Mouse (Mus musculus): ENCODE results near the gene Ssh3.
A peak's percentile ranks its signal among the peaks of the same experiment; 100 is the strongest.

The Ssh3 gene

DNA sequence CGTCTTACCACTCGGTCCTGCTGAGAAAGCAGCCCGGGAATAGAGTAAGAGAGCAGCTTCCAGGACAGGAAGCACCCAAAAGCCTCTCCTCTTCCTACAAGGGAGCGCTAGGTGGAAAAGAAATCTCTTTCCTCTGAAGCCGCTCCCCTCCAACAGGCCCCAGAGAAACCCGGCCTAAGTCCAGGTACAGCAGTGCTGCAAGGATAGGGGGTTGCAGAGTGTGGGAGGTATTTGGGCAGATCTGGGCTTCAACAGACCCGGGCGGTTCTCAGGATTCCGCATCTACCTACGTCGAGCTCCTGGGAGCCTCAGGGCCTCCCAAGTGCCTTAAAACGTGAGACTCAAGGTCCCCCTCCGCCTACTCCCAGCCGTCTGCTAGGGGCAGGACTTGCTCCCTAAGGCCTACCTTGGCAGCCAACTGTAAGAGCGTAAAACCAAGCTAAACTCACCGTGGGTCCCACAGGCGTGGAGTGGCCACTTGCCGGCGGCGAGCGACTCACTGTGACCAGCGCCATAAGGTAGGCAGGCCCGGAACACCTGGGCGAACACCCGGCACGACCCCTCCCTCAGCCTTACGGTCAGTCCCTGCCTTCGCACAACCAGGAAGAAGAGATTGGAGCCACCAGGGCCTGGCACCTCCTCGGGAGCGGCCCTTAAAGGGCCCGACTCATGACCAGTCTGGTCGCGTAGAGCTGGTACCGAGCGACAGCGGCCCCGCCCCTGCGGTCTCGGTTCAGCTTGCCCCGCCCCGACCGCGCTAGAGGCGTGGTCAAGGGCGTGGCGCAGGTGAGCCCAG is at the start of gene Ssh3:
Gene Ssh3, minus strand, starts transcription at position 615 of the 796 bp plus-strand sequence.
- DNase-seq (ENCODE audit: low spot score in 2 of 2), result peak; percentile 53 to 63

- DNase-seq (ENCODE audit: low spot score in 2 of 2), result no peak
Observed at GRCm38 (mm10) chr19:4317181-4317580, 48.2 kb upstream of the Ssh3 start.

DNA sequence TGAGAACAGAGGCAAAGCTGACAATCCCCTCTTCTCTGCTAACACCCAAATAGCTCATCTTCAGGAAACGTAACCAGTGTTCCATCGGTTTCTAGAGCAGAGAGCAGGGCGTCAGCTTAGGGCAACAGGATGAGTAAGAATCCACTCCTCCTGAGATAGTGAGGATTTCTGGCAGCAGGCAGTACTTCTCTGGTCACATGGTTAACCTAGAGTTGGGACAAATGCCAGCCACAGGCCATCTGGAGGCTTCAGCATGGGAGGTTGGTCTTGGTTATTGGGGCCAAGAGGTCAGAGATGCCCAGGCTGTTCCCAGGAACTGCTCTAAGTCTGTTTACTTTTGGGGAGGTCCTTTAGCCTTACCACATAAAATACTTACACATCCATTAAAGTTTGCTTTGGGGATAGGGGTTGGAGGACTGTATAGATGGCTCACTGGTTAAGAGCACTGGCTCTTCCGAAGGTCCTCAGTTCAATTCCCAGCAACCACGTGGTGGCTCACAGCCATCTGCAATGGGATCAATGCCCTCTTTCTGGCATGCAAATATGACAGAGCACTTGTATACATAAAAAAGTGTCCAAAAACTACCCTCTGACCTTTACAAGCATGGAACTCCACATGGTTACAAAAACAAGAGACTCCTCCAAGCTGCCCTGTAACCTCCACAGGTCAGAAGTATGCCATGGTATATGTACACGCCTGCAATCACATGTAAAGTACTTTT is 46.4 kb upstream of the Ssh3 start:
- DNase-seq (ENCODE audit: low spot score in 2 of 2), result no peak

DNA sequence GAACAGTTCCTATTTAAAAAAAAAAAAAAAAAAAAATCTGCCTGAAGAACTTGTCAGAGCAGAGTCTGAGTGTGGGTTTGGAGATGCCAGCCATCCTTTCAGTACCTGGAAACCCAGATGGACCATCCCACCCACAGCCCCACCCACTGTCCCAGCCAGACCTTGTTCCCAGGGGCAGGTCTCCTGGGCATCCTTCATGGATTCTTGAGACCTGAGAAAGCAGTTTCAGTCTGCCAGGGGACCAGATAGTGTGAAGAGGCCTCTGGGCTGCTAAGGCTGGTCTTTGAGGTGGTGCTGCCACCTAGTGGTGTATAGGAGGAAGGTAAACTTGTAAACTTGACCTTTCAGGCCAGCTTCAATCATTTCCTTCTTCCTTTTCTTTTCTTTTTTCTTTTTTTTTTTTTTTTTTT is 40.8 kb upstream of the Ssh3 start:
- DNase-seq (ENCODE audit: low spot score in 2 of 2), result peak; percentile 63 to 71

DNA sequence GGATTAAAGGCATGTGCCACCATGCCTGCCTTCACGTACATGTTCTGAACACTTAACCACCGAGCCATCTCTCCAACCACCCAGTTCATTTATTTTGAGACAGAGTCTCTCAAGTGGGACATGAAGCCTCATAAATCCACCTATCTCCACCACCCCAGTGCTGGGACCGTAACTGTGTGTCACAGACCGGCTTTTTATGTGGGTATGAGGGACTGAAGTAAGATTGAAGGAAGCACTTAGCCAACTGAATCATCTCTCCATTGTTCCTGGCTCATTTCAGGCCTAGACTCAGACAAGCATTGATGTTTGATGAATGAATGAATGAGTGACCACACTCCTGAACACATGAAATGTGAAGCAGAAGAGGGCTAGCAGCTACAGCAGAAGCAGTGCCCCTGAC is 40.3 kb upstream of the Ssh3 start:
- no peak for DNase-seq (ENCODE audit: low spot score in 2 of 2)

DNA sequence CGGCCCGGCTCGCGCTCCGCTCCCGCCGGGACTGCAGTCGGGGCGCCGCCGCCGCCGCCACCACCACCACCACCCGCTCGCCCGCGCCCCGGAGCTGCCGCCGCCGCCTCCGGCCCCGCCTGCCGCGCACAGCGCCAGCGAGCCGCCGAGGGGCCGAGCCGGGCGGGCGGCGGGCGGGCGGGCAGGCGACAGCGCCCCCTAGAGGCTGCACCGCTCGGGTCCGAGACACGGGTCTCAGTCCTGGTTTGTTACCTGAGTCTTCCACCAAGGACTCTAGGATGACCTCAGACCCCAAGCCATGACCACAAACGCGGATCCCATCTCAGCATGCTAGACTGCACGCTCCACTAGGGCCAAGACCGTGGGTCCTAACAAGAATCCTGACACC is 37.2 kb upstream of the Ssh3 start, which contains the start of gene Grk2:
Gene Grk2, minus strand, starts transcription at position 33 of the 388 bp plus-strand sequence.
- peak; percentile 72 to 80 for DNase-seq (ENCODE audit: low spot score in 2 of 2)

DNA sequence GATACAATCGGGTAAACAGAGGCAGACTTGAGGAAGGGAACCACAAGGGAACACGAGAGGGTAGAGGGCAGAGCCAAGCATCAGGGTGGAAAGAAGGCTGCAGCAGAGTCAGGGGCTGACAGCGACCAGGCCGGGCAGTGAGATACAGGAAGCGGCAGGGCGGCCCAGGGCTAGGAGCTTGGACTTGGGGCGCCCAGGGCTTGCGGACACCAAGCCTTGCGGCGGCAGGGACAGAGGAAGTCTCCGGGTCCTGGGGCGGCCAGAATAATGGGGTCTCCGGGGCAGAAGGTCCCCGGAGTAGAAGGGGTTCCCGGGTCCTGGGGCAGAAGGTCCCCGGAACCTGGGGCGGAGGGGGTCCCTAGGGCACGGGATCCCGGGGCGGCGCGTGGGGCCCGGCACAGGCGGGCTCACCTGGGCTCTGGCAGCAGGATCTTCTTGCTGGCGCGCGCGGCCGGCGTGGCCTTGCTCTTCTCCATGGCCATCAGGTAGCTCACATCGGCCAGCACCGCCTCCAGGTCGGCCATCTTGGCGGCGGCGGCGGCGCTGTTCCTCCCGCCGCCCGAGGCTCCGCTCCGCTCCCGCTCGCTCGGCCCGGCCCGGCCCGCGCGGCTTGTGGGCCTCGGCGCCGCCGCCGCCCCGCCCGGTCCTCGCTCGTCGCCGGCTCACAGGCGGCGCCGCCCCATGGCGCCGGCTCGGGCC is 36.7 kb upstream of the Ssh3 start:
- DNase-seq (ENCODE audit: low spot score in 2 of 2), result peak; percentile 55 to 61

- peak; percentile 74 to 80 for DNase-seq (ENCODE audit: low spot score in 2 of 2)
Observed at GRCm38 (mm10) chr19:4304871-4305321, 35.9 kb upstream of the Ssh3 start.

GRCm38 (mm10) chr19:4304251-4304821 is 35.4 kb upstream of the Ssh3 start:
- peak; percentile 39 to 67 for DNase-seq (ENCODE audit: low spot score in 2 of 2)

- DNase-seq (ENCODE audit: low spot score in 2 of 2), result peak in 1 of 2 experiments; percentile 49
Observed at GRCm38 (mm10) chr19:4303640-4303995, 34.6 kb upstream of the Ssh3 start.

DNA sequence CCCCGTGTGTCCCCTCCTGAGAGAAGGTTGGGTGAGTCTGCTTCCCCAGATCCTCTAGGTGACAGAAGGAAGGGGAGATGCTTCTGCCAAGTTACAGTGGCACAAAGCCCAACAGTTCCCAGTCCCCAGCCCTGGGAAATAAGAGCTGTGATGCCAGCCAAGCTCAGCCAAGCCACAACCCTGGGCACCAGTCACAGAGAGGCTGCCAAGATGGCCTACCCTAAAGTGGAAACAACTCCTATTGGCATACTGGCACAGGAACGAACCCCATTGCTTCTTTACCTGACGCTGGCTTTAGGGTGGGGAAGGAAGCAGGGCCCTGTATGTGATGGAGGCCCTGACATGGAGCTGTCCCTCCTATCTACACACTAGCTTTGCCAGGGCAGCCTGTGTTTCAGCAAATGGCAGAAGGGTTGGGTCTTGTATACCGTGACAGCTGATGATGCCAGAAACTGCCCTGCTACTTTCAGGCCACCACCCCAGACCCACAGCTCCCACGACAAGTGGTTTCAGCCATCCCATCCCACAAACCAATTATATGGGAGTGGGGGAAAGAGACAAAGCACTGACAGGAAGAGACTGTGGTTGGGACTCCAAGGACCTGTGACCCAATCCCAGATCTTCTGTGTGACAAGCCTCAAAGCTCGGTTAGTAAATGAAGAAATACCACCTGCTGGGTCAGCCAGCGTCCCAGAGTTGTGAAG is 34.1 kb upstream of the Ssh3 start:
- no peak for DNase-seq (ENCODE audit: low spot score in 2 of 2)

DNA sequence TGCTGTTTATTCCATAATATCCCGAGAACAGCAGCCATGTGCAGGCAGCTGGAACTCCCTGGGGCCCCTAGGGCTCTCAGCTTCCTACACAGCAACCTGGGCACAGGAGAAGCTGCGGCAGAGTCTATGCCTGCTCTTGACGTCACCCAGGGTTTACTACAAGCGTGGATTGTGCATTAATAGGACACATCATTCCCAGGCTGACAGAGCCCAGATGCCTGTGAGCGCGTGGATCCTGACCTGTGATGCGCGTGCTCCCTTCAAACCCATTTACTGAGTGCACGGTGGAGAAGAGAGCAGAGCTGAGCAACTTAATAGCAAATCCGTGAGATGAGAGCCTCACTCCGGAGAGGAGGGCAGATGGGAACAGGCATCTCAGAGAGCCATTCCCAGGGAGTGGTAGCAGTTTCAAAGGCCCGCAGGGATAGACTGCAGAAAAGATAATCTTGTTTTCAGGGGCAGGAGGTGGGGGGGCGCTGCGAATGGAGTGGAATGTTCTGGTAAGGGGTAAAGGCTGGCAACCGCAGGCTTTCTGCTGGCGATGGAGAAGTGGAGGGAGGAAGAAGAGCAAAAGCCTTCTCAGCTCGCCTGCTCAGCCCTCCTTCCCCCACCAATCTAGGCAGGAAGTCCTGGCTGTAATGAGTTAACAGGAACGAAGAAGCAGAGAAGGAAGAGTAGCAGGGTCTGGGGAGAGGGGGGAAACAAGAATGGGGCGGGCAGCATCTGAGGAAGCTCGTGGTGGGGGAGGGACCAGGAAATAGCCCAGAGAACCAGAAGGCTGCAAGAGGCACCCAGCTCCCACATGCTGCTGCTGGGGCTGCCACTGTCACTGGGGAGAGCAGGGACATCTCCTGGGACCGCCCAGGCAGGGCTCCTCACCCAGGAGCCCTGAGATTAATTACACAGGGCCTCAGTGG is 33.0 kb upstream of the Ssh3 start:
- peak; percentile 37 to 73 for DNase-seq (ENCODE audit: low spot score in 2 of 2)

DNA sequence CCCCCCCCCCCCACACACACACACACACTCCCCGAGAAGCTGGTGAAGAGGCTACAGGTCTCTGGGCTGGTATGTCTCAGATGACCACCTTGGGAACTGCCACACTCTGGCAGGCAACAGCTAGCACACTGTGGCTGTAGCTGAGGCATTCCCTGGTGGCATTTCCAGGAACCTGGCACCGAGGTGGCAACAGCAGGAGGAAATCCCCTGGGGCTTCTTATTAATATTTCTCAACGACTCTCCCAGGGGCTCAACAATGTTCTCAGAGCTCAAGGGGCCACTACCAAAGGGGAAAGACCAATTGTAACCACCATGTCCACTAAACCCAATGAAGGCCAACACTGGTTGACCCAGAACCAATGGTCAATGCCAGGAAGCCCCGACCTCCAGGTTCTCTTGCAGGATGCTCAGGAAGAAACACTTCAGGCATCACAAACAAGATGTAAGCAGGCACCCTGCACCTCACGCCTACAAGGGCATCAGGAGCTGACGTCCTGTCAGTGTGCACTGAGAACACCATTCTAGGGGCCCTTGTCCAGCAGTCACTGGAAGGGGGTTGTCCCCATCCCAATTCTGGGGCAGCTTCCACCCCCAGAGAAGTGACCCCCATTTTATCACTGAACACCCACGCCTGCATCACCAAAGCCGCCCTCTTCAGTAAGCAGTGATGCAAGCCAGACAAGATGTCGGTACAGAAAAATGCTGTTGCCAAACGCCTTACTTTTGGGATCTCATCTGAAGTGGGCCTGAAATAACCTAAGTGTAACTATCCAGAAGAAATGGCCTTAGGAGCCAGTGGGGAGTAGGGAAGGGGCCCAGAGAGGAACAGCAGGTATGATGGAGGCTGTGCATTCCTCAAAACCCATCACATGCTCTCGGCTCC is 32.1 kb upstream of the Ssh3 start:
- no peak for DNase-seq (ENCODE audit: low spot score in 2 of 2)

- DNase-seq (ENCODE audit: low spot score in 2 of 2), result peak; percentile 82 to 90
Observed at GRCm38 (mm10) chr19:4300271-4300704, 31.3 kb upstream of the Ssh3 start.

DNA sequence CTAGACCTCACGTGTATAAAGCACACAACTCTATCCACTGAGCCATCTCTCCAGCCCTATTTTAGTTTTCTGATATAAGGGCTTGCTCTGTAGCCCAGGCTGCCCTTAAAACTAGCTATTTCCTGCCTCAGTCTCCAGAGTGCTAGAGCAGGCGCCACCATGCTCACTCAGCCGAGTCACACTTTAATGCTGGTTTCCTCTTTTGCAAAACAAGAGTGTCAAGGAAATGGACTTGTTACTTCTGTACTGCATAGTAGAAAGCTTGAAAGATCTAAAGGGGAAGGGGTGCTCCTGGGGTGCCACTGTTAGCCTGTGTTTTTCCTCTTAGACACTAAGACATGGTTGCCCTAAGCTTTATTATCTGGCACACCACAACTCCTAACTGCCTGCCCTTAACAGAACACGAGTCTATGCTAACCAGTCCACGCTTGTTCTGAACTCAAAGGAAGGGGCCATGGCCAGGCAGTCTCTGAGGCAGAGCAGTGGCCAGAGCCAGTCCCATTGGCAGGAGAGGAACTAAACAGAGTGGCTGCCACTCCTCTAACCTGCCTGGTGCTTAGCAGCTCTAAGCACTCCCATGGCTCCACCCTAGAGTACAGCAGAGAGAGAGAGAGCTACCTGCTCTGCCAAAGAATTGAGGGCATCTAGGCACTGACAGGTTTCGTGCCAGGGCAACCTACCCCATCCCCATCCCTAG is 30.7 kb upstream of the Ssh3 start:
- peak; percentile 42 to 66 for DNase-seq (ENCODE audit: low spot score in 2 of 2)

DNA sequence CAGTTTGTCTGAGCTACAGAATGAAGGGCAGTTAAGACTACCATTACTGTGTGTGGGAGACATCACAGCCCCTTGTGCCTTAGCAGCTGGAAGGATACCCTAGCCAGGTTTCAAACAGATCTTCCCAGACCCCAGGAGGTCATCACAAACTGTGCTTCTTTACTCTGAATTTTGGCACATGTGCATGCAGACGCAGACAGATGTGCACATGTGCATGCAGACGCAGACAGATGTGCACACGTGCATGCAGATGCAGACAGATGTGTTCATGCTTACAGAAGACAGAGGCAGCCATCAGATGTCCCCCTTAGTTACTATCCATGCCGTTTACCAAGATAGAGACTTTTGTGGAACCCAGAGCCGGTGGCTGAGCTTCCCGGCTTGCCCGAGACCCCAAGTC is 30.1 kb upstream of the Ssh3 start:
- DNase-seq (ENCODE audit: low spot score in 2 of 2), result no peak

GRCm38 (mm10) chr19:4298322-4299121 is 29.5 kb upstream of the Ssh3 start:
- DNase-seq (ENCODE audit: low spot score in 2 of 2), result no peak

DNA sequence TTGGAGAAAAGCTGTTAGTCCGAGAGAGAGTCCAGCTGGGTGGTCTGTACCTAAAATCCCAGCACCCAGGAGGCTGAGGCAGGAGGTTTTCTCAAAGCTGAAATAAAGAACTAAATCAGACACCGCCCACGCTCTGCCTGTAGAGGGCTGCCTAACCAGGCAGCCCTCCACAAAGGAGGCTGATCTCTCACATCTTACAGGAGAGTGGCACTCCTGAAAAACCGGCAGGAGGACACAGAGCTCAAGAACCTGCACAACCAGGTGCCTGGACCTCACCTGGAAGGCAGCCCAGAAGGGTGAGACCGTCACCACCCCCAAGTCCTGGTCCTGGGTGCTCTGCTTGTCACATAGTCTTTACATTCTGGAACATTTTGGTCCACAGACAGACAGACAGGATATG is 28.9 kb upstream of the Ssh3 start:
- DNase-seq (ENCODE audit: low spot score in 2 of 2), result no peak
